ENCODE assay signal across 9 mouse cellular contexts in genomic region chr4:105170811-105171401, GRCm38 (mm10). TPM values are rescaled to one million over a fixed set of nuclear protein-coding genes. Genes with fewer than 3 reads are reported as not detected.
A peak's percentile ranks its signal among the peaks of the same experiment; 100 is the strongest.
DNase-seq lines count a peak whose midpoint lies in the region; ATAC-seq and TF ChIP-seq lines count a peak whose summit lies in the region.
"Had no signal": no experiment of that assay in that cellular context is flagged by ENCODE, and none has a peak within 500 bp of the region (broad histone marks: within the 10 kb centered on the region; RNA-seq: fewer than 3 reads in every experiment).

No protein-coding gene starts in this region.

- H3K4me3 ChIP-seq in hindbrain, postnatal 0 days (ENCODE audit: low read length): no peak overlapping the region
- H3K4me3 ChIP-seq in neural tube, embryonic 15.5 days (replicated peaks): no peak overlapping the region

- peak overlapping the region; percentile 35 for H3K4me2 ChIP-seq in hindbrain, postnatal 0 days (ENCODE audit: low read depth, low read length)
- H3K4me2 ChIP-seq in neural tube, embryonic 15.5 days: peak overlapping the region; percentile 28

- ATAC-seq in hindbrain, postnatal 0 days: peak; percentile 89
- ATAC-seq in neural tube, embryonic 15.5 days (ENCODE audit: low FRiP score): peak; percentile 79

- TF ChIP-seq CTCF in hindbrain, postnatal 0 days (IDR thresholded peaks at IDR 0.05; ENCODE audit: low read depth): no peak

- WGBS in hindbrain, postnatal 0 days: 29% methylated on average over 9 of the region's 9 CpGs
- WGBS in neural tube, embryonic 15.5 days: 14% methylated on average over 9 of the region's 9 CpGs

- no peaks in the 10 kb centered on the region for H3K27me3 ChIP-seq in hindbrain, postnatal 0 days (ENCODE audit: insufficient read depth, low read length)
- H3K27me3 ChIP-seq in neural tube, embryonic 15.5 days (replicated peaks): no peaks in the 10 kb centered on the region

- no peaks in the 10 kb centered on the region for H3K9me3 ChIP-seq in hindbrain, postnatal 0 days (ENCODE audit: low read length)
- no peaks in the 10 kb centered on the region for H3K9me3 ChIP-seq in neural tube, embryonic 15.5 days (replicated peaks)

- 0 out of 2 replicates have a peak, but pooled peaks cover 4% of the 10 kb centered on the region for H3K4me1 ChIP-seq in hindbrain, postnatal 0 days (ENCODE audit: insufficient read depth, low read length)
- H3K4me1 ChIP-seq in neural tube, embryonic 15.5 days: peaks cover 44% of the 10 kb centered on the region

- no peak overlapping the region for H3K9ac ChIP-seq in hindbrain, postnatal 0 days (replicated peaks; ENCODE audit: low read length)
- no peak overlapping the region for H3K9ac ChIP-seq in neural tube, embryonic 15.5 days (replicated peaks)

- H3K36me3 ChIP-seq in hindbrain, postnatal 0 days (ENCODE audit: insufficient read depth, low read length): no peaks in the 10 kb centered on the region
- H3K36me3 ChIP-seq in neural tube, embryonic 15.5 days: no peaks in the 10 kb centered on the region

- DNase-seq in cerebellum, adult 9-10 months: peak; percentile 14
- DNase-seq in cerebellum, postnatal 4 days (ENCODE audit: low spot score in 2 of 2): no peak
- peak; percentile 49 to 62 for DNase-seq in right cerebral cortex, postnatal 10 days (ENCODE audit: low spot score in 2 of 2)
- DNase-seq in right cerebral cortex, postnatal 4 days: no peak
- peak; percentile 68 for DNase-seq in hindbrain, postnatal 0 days (ENCODE audit: low spot score)
- no peak for DNase-seq in lung, postnatal 14 days
- DNase-seq in spleen, adult 12 weeks (ENCODE audit: low spot score): no peak
- DNase-seq: lung, adult 2 months had no signal

- peak overlapping the region; percentile 74 for H3K27ac ChIP-seq in hindbrain, postnatal 0 days
- H3K27ac ChIP-seq in neural tube, embryonic 15.5 days (replicated peaks): peak overlapping the region; percentile 69

RNA-seq across cellular contexts. Expression of gene Plpp3, which starts 13.8 kb away (rescaled TPM):
- 167 and 174 TPM in 2 replicates for total RNA-seq in hindbrain, postnatal 0 days (2014; rRNA removed)
- polyA plus RNA-seq in hindbrain, postnatal 0 days (2015; fragmentation: Nextera tagmentation; extraction: Ambion mirVana): 180 and 198 TPM in 2 replicates
- 72.6 and 73.6 TPM in 2 replicates for polyA plus RNA-seq in neural tube, embryonic 15.5 days (2015; fragmentation: Nextera tagmentation; extraction: Ambion mirVana)

Comparison
In these comparisons a context has a peak if more than half of its experiments do, and no peak if none do; other contexts are left out.
1. DNase-seq: peak in cerebellum, adult 9-10 months (single experiment), right cerebral cortex, postnatal 10 days (2 of 2) and hindbrain, postnatal 0 days (single experiment); none in cerebellum, postnatal 4 days (0 of 2), right cerebral cortex, postnatal 4 days (single experiment), lung, postnatal 14 days (single experiment) and spleen, adult 12 weeks (single experiment).